Mouse (Mus musculus): Measurements from ENCODE around the gene Topors. TPM values are rescaled to one million over a fixed set of nuclear protein-coding genes. Genes with fewer than 3 reads are reported as not detected.
"Not testable (repeated sequence)": the region's sequence is repeated elsewhere in the genome, so short reads cannot be mapped to it uniquely, and the experiment has no call there.

The Topors gene
- 1 to 10 TPM; 7.2 to 7.7 TPM for total RNA-seq (2021)
- long read RNA-seq, experiment 1, transcript Topors-201 (3 exons, 3,856 nt), result major isoform, 5 of 5 reads
- long read RNA-seq, experiment 1, partial matches to known transcripts, result 0 of 5 reads
- long read RNA-seq, experiment 1, other reads (novel, unspliced or antisense), result 0 of 5 reads
- long read RNA-seq, experiment 2, transcript Topors-201 (3 exons, 3,856 nt), result major isoform, 8 of 10 reads
- long read RNA-seq, experiment 2, partial matches to known transcripts, result 1 of 10 reads
- long read RNA-seq, experiment 2, other reads (novel, unspliced or antisense), result 1 of 10 reads

- DNase-seq (ENCODE audit: low spot score), result peak; percentile 95
Observed at GRCm38 (mm10) chr4:40269430-40270032, at the start of gene Topors, which contains the start of gene Smim27. TSS of gene Topors (minus strand) at chr4:40269850. TSS of gene Smim27 (plus strand) at chr4:40269579.

GRCm38 (mm10) chr4:40317404-40317803 lies 47.8 kb upstream of the Topors start:
- no peak for DNase-seq (ENCODE audit: low spot score)

DNA sequence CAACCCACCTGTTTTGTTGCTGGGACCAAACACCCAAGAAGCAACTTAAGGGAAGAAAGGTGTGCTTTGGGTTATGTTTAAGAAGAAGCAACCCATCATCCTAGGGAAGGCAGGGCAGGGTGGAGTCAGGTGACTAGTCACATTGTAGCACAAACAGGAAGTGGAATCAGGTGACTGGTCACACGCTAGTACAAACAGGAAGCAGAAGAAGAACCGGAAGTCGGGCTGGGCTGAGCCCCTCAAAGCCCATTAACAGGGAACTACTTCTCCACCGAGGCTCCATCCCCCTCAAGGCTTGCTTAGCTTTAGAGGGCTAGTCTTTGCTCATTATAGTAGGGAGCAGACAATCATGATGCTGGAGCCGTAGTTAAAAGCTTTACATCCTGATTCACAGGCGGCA lies 43.4 kb upstream of the Topors start:
- no peak for DNase-seq (ENCODE audit: low spot score)

DNA sequence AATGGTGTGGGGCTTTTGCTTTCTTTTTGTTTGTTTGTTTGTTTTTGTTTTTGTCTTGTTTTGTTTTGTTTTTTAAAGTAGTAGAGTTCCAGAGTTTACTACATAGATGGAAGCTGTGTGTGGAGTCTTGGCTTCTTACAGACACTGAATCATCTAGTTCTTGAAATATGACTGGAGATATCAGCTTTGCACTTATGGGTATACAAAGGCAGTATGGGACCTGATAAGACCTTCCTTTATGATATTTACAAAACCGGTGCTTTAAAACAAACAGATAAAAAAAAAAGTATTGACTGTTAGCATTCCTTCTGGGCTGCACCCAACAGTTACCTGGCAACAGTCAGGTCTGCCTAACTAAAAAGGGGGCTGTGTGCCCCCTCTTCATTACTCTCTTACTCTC lies 42.6 kb upstream of the Topors start:
- DNase-seq (ENCODE audit: low spot score), result no peak

- DNase-seq (ENCODE audit: low spot score), result no peak
Observed at GRCm38 (mm10) chr4:40310796-40311383, 41.2 kb upstream of the Topors start.

GRCm38 (mm10) chr4:40309682-40310081 lies 40.0 kb upstream of the Topors start:
- no peak for DNase-seq (ENCODE audit: low spot score)

- DNase-seq (ENCODE audit: low spot score), result no peak
Observed at GRCm38 (mm10) chr4:40302445-40303125, 32.9 kb upstream of the Topors start.

DNA sequence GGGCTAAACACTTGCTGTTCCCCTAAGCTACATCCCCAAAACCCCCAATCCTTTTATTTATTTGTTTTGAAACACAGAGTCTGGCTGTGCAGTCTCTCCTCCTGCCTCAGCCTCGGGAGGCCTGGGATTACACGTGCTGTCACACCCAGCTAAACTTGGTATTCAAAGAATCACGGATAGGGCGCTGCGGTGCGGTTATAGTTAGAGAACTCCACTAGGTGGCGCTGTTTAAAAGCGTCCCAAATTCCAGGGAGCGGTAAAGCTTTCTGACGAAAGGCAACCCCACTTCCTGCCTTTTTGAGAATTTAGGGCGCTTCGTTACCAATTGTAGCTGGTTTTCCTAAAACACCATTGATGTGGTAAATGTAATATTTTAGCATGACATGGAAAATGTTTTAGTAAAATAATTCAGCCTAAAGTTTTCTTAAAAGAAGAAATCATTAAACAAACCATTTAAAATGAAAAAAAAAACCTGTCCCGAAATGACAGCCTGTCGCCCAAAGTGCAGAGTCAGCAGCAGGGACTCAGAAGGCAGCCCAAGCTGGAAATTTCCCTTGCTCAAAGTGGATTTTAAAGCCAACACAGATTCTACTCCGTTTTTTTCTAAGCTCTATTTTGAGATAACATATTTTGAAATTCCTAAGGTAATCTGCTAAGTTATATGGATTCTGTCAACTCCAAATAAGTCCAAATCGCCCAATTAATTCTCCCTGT lies 31.6 kb upstream of the Topors start:
- DNase-seq (ENCODE audit: low spot score), result peak; percentile 66

GRCm38 (mm10) chr4:40299169-40299568 lies 29.5 kb upstream of the Topors start:
- no peak for DNase-seq (ENCODE audit: low spot score)

DNA sequence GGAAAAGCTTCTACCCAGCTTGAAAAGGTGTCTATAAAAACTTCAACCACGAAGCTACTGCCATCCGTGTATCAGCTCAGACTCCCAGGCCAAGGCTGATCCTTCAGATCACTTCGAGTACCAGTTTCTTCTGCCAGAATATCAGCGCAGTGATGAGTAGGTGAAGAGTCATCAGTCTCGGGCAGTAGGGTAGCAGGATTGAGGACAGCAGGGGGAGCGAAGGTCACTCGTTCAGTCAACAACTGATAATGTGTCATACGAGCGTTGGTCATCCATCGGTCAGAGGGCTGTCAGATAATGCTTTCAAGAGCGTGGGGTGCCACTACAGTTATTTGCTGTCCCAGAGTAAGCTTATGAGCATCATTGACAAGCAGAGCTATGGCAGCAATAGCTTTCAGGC lies 21.9 kb upstream of the Topors start:
- not testable (repeated sequence) for DNase-seq (ENCODE audit: low spot score)

DNA sequence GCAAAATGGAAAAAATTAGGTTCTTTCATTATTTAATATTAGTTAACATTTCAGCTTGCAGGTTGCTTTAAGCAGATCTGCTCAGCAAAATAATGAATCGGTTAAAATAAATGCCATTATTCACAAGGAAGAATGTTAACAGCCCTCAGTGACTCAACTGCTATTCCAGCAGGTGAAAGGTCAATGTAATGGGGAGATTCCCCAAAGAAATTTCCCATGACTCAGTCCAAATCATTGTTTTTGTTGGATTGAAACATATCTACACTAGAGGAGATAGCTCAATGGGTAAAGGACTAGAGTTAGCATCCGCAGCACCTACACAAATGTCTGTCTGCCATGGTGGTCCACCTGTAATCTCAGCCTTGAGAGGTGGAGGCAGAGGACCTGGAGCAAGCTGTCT lies 19.4 kb upstream of the Topors start:
- no peak for DNase-seq (ENCODE audit: low spot score)

- DNase-seq (ENCODE audit: low spot score), result no peak
Observed at GRCm38 (mm10) chr4:40287415-40287814, 17.8 kb upstream of the Topors start.

- DNase-seq (ENCODE audit: low spot score), result peak; percentile 67
Observed at GRCm38 (mm10) chr4:40285582-40285981, 15.9 kb upstream of the Topors start.

DNA sequence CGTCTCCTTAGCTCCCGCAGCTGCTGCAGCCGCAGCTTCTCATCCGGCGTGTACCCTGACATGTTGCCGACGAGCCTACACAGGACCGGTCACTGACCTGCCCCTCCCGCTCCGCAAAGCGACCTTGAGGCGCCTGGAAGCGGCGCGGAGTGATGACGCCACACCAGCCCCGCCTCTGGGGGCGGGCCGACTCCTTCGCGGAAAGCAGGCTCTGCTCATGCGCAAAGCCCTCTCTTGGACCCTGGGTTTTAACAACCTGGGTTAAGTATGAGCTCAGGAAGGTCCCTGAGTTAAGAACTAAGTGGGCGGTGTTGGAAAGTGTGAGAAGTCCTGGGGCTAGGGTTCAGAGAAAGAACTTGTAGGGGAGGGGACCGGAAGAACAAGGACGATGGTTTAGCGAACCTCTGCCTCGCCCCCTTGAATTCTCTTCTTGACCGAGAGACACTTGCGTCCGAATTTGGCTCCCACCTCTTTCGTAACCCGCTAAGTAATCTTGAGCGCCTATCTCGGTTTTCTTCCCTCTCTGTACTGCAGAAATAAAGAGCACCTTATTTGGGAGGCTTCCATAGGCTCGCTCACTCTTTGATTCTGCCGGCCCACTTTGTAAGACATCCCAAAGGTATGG lies 9.7 kb upstream of the Topors start, which contains the start of gene Ndufb6:
Ndufb6 (minus strand) TSS at position 146 of the 625 bp plus-strand sequence.
- DNase-seq (ENCODE audit: low spot score), result peak; percentile 93

DNA sequence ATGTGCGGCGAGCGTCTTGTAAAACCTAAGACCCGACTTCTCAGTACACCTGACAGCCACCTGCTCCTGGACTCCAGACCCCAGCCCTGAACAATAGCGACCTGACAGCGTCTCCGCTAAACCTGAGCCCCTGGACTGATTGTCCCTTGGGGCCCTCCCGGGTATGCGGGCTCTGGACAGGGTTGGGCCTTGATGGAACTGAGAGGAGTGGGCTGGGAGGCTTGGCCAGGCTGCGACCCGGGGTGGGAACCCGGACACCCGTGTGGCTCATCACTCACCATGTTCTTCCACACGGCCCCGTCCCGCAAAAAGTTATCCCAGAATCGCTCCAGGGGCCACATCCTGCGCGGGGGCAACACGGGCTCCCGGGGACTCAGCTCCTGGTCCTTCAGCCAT lies 9.2 kb upstream of the Topors start:
- DNase-seq (ENCODE audit: low spot score), result no peak

- peak; percentile 4 for DNase-seq (ENCODE audit: low spot score)
Observed at GRCm38 (mm10) chr4:40268835-40269234, 815 bp downstream of the Topors start.

DNA sequence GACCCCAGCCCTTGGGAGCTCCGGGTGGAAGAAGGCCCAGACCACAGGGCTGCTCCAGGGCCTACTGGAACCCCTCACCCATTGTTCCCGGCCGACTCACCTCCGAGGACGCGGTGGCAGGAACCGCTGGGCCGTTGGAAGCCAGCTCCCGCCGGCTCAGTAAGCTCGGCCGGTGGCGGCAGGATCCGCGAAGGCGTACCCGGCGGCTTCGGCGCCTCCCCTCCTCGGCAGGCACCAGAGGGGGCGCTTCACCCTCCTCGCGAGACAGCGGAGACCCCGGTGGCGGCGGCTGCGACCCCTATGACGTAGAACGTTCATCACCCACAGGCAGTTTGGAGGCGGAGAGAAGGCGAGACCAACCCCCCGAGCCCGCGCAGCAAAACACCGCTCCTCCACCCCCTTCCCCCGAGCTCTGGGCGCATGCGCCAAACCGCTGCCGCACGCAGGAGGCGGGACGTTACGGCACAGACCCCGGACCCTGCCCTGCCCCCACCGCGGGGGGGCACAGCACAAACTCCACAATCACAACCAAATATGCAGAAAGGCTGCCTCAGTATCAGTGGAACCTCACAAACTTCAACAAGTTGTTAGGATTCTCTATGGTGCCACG lies 1.3 kb downstream of the Topors start:
- peak; percentile 88 for DNase-seq (ENCODE audit: low spot score)

- no peak for DNase-seq (ENCODE audit: low spot score)
Observed at GRCm38 (mm10) chr4:40267681-40268080, 2.0 kb downstream of the Topors start.

- no peak for DNase-seq (ENCODE audit: low spot score)
Observed at GRCm38 (mm10) chr4:40264321-40264720, 5.3 kb downstream of the Topors start.

GRCm38 (mm10) chr4:40254385-40255103 lies 15.1 kb downstream of the Topors start:
- no peak for DNase-seq (ENCODE audit: low spot score)
